Mouse (Mus musculus): ENCODE data around the gene Lclat1. TPM values are rescaled to one million over a fixed set of nuclear protein-coding genes. Genes with fewer than 3 reads are reported as not detected.

Lclat1 gene
- polyA plus RNA-seq, 1 experiment from 2014 or later = 11.9 TPM

GRCm38 (mm10) chr17:73156606-73157005, 48.8 kb downstream of the Lclat1 start:
- 64% methylated on average over 1 of the region's 1 CpGs for whole genome bisulfite sequencing
- Histone ChIP-seq H3K9me3 (no peaks in the 10 kb centered on the region), H3K27me3 (replicated peaks) (no peaks in the 10 kb centered on the region), H3K27ac (no peak overlapping the region), H3K4me2 (replicated peaks) (no peak overlapping the region), H3K36me3 (no peaks in the 10 kb centered on the region), H3K4me1 (no peaks in the 10 kb centered on the region), H3K4me3 (no peak overlapping the region), H3K9ac (no peak overlapping the region)
- no peak for ATAC-seq (ENCODE audit: low FRiP score, low read depth)

- Histone ChIP-seq H3K27me3 (replicated peaks) (no peaks in the 10 kb centered on the region), H3K9me3 (no peaks in the 10 kb centered on the region), H3K4me2 (replicated peaks) (no peak overlapping the region), H3K4me1 (no peaks in the 10 kb centered on the region), H3K9ac (no peak overlapping the region), H3K4me3 (no peak overlapping the region), H3K27ac (no peak overlapping the region), H3K36me3 (no peaks in the 10 kb centered on the region)
- no peak for ATAC-seq (ENCODE audit: low FRiP score, low read depth)
- WGBS = 88% methylated on average over 6 of the region's 6 CpGs
Observed at GRCm38 (mm10) chr17:73161795-73162194, 54.0 kb downstream of the Lclat1 start.

GRCm38 (mm10) chr17:73162445-73163208, 54.8 kb downstream of the Lclat1 start:
- Histone ChIP-seq H3K27ac (no peak overlapping the region), H3K4me1 (no peaks in the 10 kb centered on the region), H3K9me3 (no peaks in the 10 kb centered on the region), H3K4me3 (no peak overlapping the region), H3K27me3 (replicated peaks) (no peaks in the 10 kb centered on the region), H3K36me3 (no peaks in the 10 kb centered on the region), H3K9ac (no peak overlapping the region), H3K4me2 (replicated peaks) (no peak overlapping the region)
- 87% methylated on average over 15 of the region's 15 CpGs for WGBS
- no peak for ATAC-seq (ENCODE audit: low FRiP score, low read depth)

- no peak overlapping the region for H3K27ac ChIP-seq
- H3K9ac ChIP-seq = no peak overlapping the region
- H3K4me3 ChIP-seq = no peak overlapping the region
- no peak for ATAC-seq (ENCODE audit: low FRiP score, low read depth)
- H3K4me1 ChIP-seq = no peaks in the 10 kb centered on the region
- H3K36me3 ChIP-seq = no peaks in the 10 kb centered on the region
- no peak overlapping the region for H3K4me2 ChIP-seq (replicated peaks)
- H3K9me3 ChIP-seq = no peaks in the 10 kb centered on the region
- 74% methylated on average over 3 of the region's 3 CpGs for WGBS
- H3K27me3 ChIP-seq (replicated peaks) = no peaks in the 10 kb centered on the region
Observed at GRCm38 (mm10) chr17:73163597-73163996, 55.8 kb downstream of the Lclat1 start.

- H3K27ac ChIP-seq = no peak overlapping the region
- no peaks in the 10 kb centered on the region for H3K27me3 ChIP-seq (replicated peaks)
- no peak overlapping the region for H3K4me2 ChIP-seq (replicated peaks)
- no peaks in the 10 kb centered on the region for H3K9me3 ChIP-seq
- 88% methylated on average over 2 of the region's 2 CpGs for WGBS
- H3K9ac ChIP-seq = no peak overlapping the region
- H3K4me3 ChIP-seq = no peak overlapping the region
- H3K36me3 ChIP-seq = no peaks in the 10 kb centered on the region
- H3K4me1 ChIP-seq = no peaks in the 10 kb centered on the region
- ATAC-seq (ENCODE audit: low FRiP score, low read depth) = no peak
Observed at GRCm38 (mm10) chr17:73164121-73164520, 56.3 kb downstream of the Lclat1 start.

- Histone ChIP-seq H3K4me1 (peaks cover 3% of the 10 kb centered on the region; the same call in 1 of the 2 replicates), H3K9me3 (no peaks in the 10 kb centered on the region), H3K27me3 (replicated peaks) (no peaks in the 10 kb centered on the region), H3K9ac (no peak overlapping the region), H3K4me2 (replicated peaks) (no peak overlapping the region), H3K4me3 (no peak overlapping the region), H3K27ac (no peak overlapping the region), H3K36me3 (no peaks in the 10 kb centered on the region)
- 93% methylated on average over 7 of the region's 7 CpGs for WGBS
- no peak for ATAC-seq (ENCODE audit: low FRiP score, low read depth)
Observed at GRCm38 (mm10) chr17:73169461-73169860, 61.7 kb downstream of the Lclat1 start.

GRCm38 (mm10) chr17:73170141-73170540, 62.4 kb downstream of the Lclat1 start:
- Histone ChIP-seq H3K27ac (no peak overlapping the region), H3K36me3 (no peaks in the 10 kb centered on the region), H3K9ac (no peak overlapping the region), H3K4me3 (no peak overlapping the region), H3K27me3 (replicated peaks) (no peaks in the 10 kb centered on the region), H3K9me3 (no peaks in the 10 kb centered on the region), H3K4me2 (replicated peaks) (no peak overlapping the region), H3K4me1 (peaks cover 3% of the 10 kb centered on the region; the same call in 1 of the 2 replicates)
- 88% methylated on average over 5 of the region's 5 CpGs for WGBS
- no peak for ATAC-seq (ENCODE audit: low FRiP score, low read depth)

GRCm38 (mm10) chr17:73174083-73174562, 66.3 kb downstream of the Lclat1 start:
- ATAC-seq (ENCODE audit: low FRiP score, low read depth) = peak; percentile 72
- H3K36me3 ChIP-seq = no peaks in the 10 kb centered on the region
- WGBS = 61% methylated on average over 5 of the region's 5 CpGs
- no peaks in the 10 kb centered on the region for H3K27me3 ChIP-seq (replicated peaks)
- no peak overlapping the region for H3K9ac ChIP-seq
- H3K9me3 ChIP-seq = no peaks in the 10 kb centered on the region
- no peak overlapping the region for H3K4me2 ChIP-seq (replicated peaks)
- H3K4me1 ChIP-seq = peaks cover 3% of the 10 kb centered on the region; the same call in 1 of the 2 replicates
- H3K4me3 ChIP-seq = no peak overlapping the region
- no peak overlapping the region for H3K27ac ChIP-seq

- Histone ChIP-seq H3K4me2 (replicated peaks) (no peak overlapping the region), H3K4me1 (peaks cover 3% of the 10 kb centered on the region; the same call in 1 of the 2 replicates), H3K9me3 (no peaks in the 10 kb centered on the region), H3K9ac (no peak overlapping the region), H3K4me3 (no peak overlapping the region), H3K27ac (no peak overlapping the region), H3K27me3 (replicated peaks) (no peaks in the 10 kb centered on the region), H3K36me3 (no peaks in the 10 kb centered on the region)
- 79% methylated on average over 5 of the region's 5 CpGs for WGBS
- no peak for ATAC-seq (ENCODE audit: low FRiP score, low read depth)
Observed at GRCm38 (mm10) chr17:73175720-73176119, 67.9 kb downstream of the Lclat1 start.

GRCm38 (mm10) chr17:73177079-73177478, 69.3 kb downstream of the Lclat1 start:
- no peak overlapping the region for H3K4me2 ChIP-seq (replicated peaks)
- no peaks in the 10 kb centered on the region for H3K36me3 ChIP-seq
- no peaks in the 10 kb centered on the region for H3K9me3 ChIP-seq
- H3K27me3 ChIP-seq (replicated peaks) = no peaks in the 10 kb centered on the region
- no peak for ATAC-seq (ENCODE audit: low FRiP score, low read depth)
- peaks cover 3% of the 10 kb centered on the region; the same call in 1 of the 2 replicates for H3K4me1 ChIP-seq
- no peak overlapping the region for H3K27ac ChIP-seq
- H3K4me3 ChIP-seq = no peak overlapping the region
- no peak overlapping the region for H3K9ac ChIP-seq
- 86% methylated on average over 4 of the region's 4 CpGs for WGBS

GRCm38 (mm10) chr17:73186929-73187328, 79.1 kb downstream of the Lclat1 start:
- WGBS = 92% methylated on average over 5 of the region's 5 CpGs
- ATAC-seq (ENCODE audit: low FRiP score, low read depth) = no peak
- Histone ChIP-seq H3K36me3 (no peaks in the 10 kb centered on the region), H3K27me3 (replicated peaks) (no peaks in the 10 kb centered on the region), H3K9ac (no peak overlapping the region), H3K9me3 (no peaks in the 10 kb centered on the region), H3K4me1 (no peaks in the 10 kb centered on the region), H3K4me3 (no peak overlapping the region), H3K4me2 (replicated peaks) (no peak overlapping the region), H3K27ac (no peak overlapping the region)

- no peak for ATAC-seq (ENCODE audit: low FRiP score, low read depth)
- Histone ChIP-seq H3K27ac (no peak overlapping the region), H3K4me2 (replicated peaks) (no peak overlapping the region), H3K9ac (no peak overlapping the region), H3K4me3 (no peak overlapping the region), H3K4me1 (no peaks in the 10 kb centered on the region), H3K36me3 (no peaks in the 10 kb centered on the region), H3K27me3 (replicated peaks) (no peaks in the 10 kb centered on the region), H3K9me3 (no peaks in the 10 kb centered on the region)
- WGBS = 91% methylated on average over 6 of the region's 6 CpGs
Observed at GRCm38 (mm10) chr17:73194146-73194545, 86.4 kb downstream of the Lclat1 start.

- Histone ChIP-seq H3K4me2 (replicated peaks) (no peak overlapping the region), H3K36me3 (no peaks in the 10 kb centered on the region), H3K9ac (no peak overlapping the region), H3K9me3 (no peaks in the 10 kb centered on the region), H3K27ac (no peak overlapping the region), H3K4me1 (no peaks in the 10 kb centered on the region), H3K27me3 (replicated peaks) (no peaks in the 10 kb centered on the region), H3K4me3 (no peak overlapping the region)
- no peak for ATAC-seq (ENCODE audit: low FRiP score, low read depth)
- WGBS = 92% methylated on average over 6 of the region's 6 CpGs
Observed at GRCm38 (mm10) chr17:73194575-73194974, 86.8 kb downstream of the Lclat1 start.

Data from neural tube, embryonic 12.5 days (tissue).